Mouse (Mus musculus) olfactory bulb, adult 2 months (tissue): ENCODE measurements around the gene Per2.

Experiments
- CTCF ChIP-seq: fragments of 200-500 bp; IDR thresholded peaks from 2 replicates; pipeline ENCODE4 v1.5.1; 2012; ENCODE audit warnings: low read depth, mild to moderate bottlenecking, low read length, moderate library complexity; ENCODE audit not compliant: insufficient read depth
- POLR2A ChIP-seq: fragments of 200-500 bp; IDR thresholded peaks from 2 replicates; pipeline ENCODE4 v1.6.1; 2012; ENCODE audit warnings: mild to moderate bottlenecking, low read depth, low read length, moderate library complexity; ENCODE audit not compliant: insufficient read depth

- TF ChIP-seq CTCF (no peak), POLR2A (no peak)
Measured at GRCm38 (mm10) chr1:91442350-91442990, 16.7 kb downstream of the Per2 start.
